Mouse (Mus musculus) heart, postnatal 36 days (tissue): ENCODE results near the gene Gde1. TPM values are rescaled to one million over a fixed set of nuclear protein-coding genes. Genes with fewer than 3 reads are reported as not detected.

Experiments
- DNase-seq, 2 experiments: peaks; one replicate each; pipeline ENCODE4 v3.0.0; 2021 to 2022
- intact Hi-C: fragments of 180-260 bp; cut with DNase I; formaldehyde crosslinking; loops from one replicate; pipeline ENCODE4 v1.15.1; 2025
- total RNA-seq, 2 experiments: library from RNA; stranded (reverse); gene quantifications; 2 replicates each; pipeline ENCODE4 v1.2.3; 2021

Gene Gde1
- total RNA-seq = 10 to 100 TPM; 30.6 to 32.5 TPM

DNA sequence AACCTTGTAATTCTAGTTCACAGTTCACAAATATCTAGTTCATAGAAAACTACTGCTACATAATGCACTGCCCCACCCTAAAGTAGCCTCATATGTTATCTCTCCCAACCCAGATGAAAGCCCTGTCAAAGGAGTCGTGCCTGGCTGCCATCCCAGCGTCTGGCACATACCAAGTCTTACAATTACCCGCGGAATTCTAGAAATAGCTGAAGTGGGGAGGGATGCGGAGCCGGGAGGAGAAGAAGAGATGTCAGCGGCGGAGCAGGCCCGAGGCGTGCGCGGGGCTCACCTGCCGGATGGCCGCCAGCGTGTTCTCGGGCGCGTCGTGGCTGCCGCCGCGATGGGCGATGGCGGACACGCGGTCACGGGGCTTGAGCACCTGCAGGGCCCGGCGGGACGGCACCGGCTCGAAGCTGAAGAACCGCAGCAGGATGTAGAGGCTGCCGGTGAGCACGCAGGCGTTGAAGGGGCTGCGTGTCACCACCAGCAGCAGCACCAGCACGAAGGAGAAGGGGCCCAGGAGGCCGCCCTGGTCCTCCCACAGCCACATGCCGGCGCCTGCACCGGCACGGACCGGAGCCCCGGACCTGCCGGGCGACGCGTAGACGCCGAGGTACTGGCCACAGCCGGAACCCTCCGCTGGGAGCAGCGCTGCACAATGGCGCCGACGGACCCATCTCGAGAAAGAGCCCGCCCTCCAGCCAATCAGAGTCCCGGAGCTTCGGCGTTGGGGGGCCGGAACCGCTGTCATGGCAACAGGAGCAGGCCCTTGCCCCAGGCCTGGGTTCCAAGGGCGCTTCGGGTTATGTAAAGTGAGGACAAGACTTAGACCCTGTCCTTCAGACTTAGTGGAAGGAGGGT, at the start of gene Gde1:
Gene Gde1, minus strand, starts transcription at position 678 of the 861 bp plus-strand sequence.
- intact Hi-C loops = loop anchor here (10.0 kb wide), 1 partner anchor 591 kb away; the partner anchor contains the start of gene Rps15a
- DNase-seq = peak; percentile 89

DNA sequence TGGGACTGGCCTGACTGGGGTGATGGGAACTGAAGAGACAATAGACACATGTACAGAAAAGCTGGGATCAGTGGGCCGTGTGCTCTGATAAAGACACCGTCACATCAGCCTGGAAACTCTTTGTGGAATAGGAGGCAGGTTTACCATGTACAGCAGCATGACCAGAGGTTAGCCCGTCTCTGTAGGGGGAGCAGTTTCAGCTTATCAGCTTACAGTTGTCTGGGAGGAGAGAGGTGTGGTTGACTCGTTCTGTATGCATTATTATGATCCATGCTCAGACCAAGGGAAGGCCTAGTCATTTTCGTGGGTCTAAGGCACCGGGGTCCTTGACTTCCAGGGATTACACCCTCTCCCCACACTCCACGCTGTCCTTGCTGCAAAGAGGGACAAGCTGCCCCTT, 46.0 kb upstream of the Gde1 start:
- DNase-seq = no peak
- intact Hi-C loops = no loop called here

DNA sequence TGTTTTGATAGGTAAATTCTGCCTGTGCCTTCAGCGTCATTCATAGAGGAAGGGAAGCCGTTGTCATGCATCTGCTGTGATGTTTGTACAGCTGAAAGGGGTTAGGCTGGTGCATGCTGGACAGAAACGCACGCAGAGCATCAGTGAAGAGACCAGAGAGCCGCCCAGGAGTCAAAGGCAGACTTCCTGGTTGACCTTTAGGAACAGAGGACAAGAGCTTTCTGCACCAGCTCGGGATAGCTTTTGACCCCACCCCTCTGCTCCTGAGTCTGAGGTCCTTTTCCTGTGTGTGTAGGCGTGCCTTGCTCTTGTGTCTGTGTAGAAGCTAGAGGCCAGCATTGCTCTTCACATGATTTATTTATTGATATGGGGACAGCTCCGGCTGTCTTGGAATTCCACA, 44.1 kb upstream of the Gde1 start:
- intact Hi-C loops = no loop called here
- DNase-seq = no peak

DNA sequence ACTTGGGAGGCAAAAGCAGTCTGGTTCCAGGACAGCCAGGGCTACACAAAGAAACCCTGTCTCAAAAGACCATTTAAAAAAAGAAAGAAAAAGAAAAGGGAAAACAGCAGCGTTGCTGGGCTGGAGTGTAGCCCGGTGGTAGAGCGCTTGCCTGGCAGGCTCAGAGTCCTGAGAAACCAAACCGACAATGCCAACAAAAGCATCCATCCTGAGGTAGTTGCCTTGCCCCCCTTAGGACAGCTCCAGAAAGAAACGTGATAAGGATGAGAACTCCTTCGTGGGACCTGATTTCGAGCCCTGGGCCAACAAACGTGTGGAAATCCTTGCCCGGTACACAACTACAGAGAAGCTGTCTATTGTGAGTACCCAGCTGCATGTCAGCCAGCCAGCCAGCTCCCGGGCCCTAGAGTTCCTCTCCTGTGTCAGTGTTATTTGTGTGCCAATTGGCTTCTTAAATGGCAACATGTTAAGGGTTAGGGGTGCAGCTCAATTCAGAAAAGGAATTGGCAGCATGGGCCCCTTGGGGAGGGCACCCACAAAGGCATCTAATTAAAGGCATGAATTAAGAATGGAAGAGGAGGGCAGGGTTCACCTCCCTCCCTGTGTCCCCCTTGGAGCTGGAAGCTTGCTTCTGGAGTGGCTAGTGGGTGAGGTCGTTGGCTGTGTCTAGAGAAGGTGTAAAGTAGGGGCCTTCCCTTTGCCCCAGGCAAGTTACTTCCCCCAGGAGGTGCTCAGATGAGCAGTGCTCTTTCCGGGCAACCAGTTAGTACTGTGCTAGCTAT, 42.5 kb upstream of the Gde1 start:
- intact Hi-C loops = no loop called here
- DNase-seq = no peak

DNA sequence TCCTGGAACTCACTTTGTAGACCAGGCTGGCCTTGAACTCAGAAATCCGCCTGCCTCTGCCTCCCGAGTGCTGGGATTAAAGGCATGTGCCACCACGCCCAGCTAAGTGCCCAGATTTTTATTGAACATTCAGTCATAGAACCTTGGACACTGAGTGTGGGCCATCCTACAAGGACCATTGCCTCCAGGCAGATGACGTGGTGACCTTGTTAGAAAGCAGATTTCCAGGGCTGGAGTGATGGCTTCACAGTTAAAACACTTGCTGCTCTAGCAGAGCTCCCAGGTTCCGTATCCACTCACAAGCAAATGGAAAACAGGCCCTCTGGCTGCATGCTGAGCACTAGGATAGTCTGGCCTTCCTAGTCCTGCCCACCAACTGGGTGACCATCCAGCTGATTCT, 39.2 kb upstream of the Gde1 start:
- intact Hi-C loops = no loop called here
- no peak for DNase-seq

DNA sequence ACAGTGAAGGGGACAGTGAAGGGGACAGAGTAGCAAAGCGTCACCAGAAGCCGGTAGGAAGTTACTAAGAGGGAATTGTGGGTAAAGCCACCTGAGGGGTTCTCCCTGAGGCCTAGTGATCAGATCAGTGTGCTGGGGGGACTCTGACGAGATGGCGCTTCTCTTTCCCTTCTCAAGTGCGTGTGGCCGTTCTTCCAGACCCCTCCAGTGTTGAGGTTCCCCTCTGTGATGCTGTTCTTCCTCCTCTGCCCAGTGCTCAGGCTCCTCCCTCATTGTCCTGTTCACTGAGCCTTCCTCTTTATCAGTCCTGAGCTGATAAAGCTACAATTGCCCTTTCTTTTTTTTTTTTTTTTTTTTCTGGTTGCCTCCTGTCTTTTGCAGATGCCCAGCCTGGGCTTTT, 36.7 kb upstream of the Gde1 start:
- intact Hi-C loops = no loop called here
- no peak for DNase-seq

DNA sequence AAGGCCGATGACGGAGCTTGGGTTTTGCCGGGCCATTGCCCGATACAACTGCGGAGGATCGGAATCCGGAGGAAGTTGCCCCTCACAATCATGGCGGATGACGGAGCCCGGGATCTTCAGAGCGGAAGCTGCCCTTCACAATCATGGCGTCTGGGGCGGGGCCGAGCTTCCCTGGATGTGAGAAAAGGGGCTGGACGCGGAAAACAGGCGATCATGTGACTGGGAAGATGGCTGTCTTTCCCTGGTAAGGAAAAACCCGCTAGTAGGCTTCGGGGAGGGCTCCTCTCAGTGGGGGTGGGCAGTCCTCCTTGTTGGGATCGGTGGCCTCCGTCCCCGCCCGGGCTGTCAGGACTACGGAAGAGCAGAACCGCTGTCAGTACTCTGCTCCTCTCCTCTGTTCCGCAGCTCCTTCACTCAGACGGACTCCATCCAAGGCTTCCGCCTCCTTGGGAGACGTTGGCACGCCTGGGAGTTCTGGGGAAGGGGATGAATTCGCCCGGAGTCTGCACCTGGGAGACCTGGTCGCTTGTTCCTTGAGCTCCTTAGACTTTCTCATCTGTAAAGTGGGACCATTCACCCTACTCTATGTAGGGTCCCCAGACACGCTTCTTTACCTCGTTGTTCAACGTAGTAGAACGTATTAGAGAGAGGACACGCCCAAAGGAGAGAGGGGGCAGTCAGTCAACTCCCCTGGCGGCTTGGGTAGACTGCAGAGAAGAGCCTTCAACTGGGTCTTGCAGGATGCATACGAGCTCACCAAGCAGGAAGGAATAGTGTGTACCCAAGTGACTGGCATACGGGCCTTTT, 35.2 kb upstream of the Gde1 start:
- intact Hi-C loops = loop anchor here (1.0 kb wide), 1 partner anchor 256 kb away; no protein-coding TSS in a partner anchor

DNA sequence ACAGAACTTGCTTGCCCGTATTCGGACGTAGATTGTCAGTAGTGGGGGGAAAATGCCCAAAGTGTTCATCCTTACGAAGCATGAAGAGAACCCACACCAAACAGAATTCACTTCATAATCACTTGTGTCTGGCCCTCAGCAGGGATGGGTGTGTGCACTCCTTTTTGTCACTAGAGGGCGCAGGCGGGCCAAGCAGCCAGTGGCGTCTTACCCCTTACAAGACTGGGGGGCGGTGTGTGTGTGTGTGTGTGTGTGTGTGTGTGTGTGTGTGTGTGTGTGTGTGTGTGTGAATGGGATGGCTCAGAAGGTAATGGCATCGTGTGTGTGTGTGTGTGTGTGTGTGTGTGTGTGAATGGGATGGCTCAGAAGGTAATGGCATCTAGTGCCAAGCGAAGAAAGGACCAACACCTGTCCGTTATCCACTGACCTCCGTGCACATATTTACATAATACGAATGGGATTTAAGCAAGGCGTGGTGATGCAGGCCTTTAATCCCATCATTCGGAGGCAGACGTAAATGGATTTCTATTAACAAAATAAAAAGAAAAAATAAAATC, 34.5 kb upstream of the Gde1 start, which contains the start of gene Vps35l:
Gene Vps35l, plus strand, starts transcription at position 252 of the 557 bp plus-strand sequence.
- intact Hi-C loops = loop anchor here (1.0 to 2.0 kb wide), 2 partner anchors 25 to 256 kb away; no protein-coding TSS in a partner anchor
- peak; percentile 76 to 78 for DNase-seq

More for the DNA sequence above, 35.2 kb upstream of the Gde1 start:
- DNase-seq = peak; percentile 94 to 96

DNA sequence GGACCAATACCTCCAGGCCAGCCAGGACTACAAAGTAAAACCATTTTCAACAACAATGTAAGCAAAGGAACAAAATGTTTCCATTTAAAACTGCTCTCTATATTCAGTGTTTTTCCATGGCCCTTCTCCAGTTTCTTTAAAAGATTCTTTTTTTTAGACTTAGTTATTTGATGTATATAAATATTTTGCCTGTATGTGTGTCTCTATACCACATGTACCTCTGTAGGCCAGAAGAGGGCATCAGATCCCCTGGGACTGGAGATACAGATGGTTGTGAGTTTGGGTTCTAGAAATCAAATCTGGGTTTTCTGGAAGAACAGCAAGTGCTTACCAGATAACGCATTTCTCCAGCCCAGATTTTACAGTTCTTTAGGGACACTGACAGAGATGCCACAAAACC, 33.2 kb upstream of the Gde1 start:
- intact Hi-C loops = loop anchor here (2.0 kb wide), 1 partner anchor 24 kb away; no protein-coding TSS in a partner anchor
- no peak for DNase-seq

DNA sequence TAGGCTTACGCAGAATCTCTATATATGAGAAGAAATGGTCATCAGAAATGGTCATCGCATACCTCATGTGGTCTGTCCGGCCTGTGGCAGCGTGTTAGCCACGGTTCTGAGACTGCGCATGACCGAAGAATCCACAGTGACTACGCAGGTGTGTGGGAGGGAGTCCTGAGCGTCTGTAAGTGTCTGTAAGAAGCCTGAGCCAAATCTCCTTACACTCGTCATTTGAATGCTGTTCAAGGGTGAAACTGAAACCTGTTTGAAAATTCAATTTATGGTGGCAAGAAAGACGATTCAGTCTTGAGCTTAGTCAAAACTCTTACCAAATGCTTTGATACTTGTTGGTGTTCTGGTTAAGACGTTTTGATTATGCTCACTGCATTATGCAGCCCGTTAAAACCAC, 27.6 kb upstream of the Gde1 start:
- no peak for DNase-seq
- intact Hi-C loops = no loop called here

DNA sequence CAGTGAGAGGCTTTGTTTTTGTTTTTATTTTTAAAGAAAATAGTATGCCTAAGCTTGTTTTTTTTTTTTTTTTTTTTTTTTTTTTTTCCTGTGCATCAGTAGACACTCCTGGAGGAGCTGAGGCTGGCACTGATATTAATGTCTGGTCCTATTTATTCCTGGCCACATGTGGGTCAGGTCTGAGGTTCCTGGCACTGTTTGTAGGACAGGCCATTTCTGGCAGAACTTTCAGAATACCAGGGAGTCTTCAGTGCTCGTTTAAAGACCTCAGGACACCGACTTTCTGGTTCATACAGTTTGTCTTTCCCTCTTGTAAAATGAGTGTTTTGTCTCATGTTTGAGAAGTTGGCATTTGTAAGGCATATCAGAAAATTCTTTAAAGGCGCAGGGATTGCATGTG, 26.2 kb upstream of the Gde1 start:
- no peak for DNase-seq

DNA sequence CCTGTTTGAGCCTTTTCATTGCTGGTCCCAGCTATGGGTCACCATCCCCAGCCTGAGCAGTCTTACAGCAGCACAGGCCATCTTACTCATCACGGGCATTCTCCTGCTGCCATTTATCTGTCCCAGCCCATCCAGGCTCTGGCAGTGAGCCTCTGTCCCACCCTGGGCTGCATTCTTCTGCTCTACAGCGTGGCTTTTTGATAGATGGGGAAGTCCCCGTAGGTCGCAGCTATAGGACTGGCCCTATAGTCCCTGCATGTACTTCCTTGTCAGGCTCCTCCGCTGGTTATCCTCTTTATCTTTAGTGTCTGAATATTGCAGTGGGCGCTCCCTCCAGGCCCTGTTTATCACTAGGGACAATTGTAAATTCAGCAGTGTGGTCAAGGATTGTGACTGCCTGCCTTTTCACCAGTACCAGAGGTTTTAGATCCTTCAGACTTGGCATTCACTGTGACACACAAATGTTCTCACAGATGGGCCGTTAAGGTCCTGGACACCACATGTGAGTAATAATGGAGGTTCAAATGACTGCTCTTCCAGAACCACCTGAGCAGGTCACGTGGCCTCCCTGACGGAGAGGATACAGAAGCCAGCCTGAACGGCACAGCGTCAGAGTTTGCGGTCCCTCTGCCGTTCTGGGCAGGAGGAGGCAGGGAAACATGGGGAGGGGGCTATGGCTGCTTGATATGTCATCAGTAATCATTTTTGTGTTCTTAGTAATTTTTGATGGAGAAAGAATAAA, 23.4 kb upstream of the Gde1 start:
- DNase-seq = no peak
- intact Hi-C loops = no loop called here

More for the DNA sequence above, 26.2 kb upstream of the Gde1 start:
- intact Hi-C loops = no loop called here

DNA sequence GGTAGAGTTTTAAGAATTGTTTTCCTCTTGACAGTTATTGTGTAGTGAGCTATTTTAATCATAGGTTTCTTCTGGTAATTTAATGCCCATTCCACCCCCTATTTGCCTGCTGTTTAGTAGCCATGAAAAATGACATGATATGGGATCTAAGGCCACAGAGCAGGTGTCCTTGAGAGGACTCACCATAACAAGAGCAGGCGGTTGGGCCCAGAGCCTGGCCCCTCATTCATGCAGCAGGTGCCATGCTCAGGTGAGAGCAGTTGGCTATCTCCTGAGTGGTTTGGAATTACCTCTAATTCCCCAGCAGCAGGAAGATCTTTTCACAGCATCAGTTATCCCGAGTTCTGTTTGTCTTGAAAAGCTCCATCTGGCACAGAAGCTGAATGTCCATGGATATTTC, 19.9 kb upstream of the Gde1 start:
- no peak for DNase-seq

DNA sequence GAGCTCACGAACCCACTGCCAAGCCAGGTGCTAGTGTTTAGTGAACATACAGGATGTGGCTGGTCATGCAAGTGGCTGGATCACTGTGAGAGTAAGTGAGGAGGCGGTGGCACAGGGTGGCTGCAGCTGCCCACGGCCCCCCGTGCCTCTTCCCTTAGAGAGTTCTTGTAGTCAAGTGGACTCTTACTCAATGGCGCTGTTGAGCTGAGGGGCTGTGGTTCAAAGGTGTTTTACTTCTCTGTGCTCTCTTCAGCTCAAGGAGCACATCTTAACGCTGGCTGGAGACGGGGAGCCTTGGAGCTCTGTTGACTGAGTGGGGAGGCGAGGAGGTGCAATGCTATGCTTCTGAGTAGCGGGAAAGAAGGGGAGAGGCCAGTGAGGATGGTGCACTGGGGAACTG, 18.3 kb upstream of the Gde1 start:
- intact Hi-C loops = no loop called here
- no peak for DNase-seq

More for the DNA sequence above, 19.9 kb upstream of the Gde1 start:
- intact Hi-C loops = no loop called here

DNA sequence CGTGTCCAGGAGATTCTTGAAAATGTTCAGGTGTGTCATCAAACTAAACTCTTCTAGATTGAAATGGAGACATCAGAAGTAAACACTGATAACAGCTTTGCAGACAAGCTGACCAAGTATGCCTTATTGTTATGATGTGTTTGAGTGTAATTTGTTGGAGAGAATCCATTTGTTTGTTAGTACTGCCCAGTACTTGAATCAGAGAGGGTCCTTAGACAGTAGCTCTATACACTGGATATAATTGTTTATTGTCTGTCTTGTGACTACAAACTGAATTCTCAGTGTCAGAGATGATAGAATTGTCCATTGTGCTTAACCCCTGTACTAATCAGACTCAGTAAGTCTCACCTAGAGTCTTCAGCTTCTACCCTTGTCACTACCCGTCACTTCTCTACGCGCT, 12.5 kb upstream of the Gde1 start:
- DNase-seq = no peak
- intact Hi-C loops = no loop called here

DNA sequence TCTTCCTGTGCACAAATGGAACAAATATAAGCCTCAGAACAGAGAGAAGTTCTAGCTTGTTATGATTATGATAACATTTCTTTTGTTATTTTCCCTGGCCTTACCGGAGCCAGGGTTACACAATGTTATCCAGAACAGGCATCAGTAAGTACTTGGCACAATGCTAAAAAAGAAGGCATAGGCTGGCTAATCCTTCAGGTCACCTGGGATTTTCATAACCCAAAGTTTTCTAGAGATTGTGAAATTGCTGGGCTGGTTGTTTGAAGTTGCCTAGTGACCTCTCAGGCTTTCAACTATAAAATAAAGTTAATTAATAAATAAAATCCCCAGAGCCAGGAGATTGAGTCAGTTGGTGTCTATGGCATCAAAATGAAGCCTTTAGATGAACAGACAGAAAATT, 9.3 kb upstream of the Gde1 start:
- intact Hi-C loops = loop anchor here (2.0 kb wide), 1 partner anchor 24 kb away; no protein-coding TSS in a partner anchor
- no peak for DNase-seq

DNA sequence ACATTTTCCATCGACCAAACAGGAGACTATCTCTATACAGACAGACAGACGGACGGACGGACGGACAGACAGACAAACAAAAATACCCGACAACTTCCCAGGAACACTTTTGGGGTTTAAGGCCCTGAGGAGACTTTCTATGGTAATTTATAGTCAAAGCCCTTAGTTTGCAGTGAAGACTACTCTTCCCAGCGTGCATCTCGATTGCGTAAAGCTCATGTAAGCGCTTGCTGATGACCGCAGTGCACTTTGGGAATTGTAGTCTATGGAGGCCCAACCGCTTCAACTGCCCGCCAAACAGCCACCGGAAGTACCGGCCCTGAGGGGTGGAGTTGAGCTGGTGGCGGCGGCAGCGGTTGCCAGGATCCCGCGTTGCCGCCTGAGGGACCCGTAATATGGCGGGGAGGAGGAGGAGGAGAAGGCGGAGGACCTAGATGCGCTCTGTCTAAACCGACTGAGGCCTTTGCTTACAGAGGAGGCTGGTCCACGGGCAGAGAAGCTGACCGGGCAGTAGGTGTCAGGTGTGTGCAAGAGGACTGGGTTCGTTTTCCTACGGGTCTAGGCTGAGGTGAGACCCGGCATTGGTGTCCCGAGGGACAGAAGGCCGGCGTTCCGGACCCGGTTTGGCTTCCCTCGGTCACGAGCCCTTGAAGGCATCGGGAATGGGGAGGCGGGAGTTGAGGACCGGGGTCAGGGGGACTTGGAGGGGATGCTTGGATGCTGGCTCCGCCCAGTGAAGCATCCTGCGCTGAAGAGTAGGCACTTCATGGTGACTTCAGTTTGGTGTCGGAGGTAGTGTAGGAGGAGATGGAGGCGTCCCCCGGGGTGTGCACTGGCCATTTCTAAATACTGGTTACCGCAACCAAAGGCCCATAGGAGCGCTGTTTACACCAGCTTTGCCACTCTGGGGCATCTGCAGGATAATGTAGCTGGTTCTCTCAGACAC, 6.9 kb upstream of the Gde1 start, which contains the start of gene Ccp110:
Gene Ccp110, plus strand, starts transcription at position 325 of the 946 bp plus-strand sequence.
- intact Hi-C loops = no loop called here
- peak; percentile 90 for DNase-seq

DNA sequence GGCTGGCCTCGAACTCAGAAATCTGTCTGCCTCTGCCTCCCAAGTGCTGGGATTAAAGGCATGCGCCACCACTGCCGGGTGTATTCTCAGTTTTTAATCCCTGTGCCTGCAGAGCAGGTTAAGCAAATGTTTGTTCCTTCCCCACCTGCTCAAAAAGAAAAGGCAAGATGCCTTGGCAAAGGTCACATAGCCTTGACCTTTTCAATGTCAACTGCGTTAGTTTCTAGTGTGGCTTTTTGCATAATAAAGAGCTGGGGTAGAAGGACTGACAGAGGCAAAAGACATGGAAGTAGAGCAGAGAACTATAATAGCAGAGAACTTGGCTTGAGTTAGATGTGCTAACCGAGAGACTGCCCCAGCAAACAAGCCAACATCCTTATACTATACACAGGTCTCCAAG, 5.2 kb upstream of the Gde1 start:
- DNase-seq = no peak
- intact Hi-C loops = no loop called here
